Mouse (Mus musculus) midbrain, postnatal 0 days (tissue): ENCODE measurements at regions not wholly inside any gene's neighbourhood (a gene's known extent, or its start where the extent isn't known, plus 50 kb on each side); places are given as distances from the start of the nearest gene placed in this dataset.

Experiments
- ATAC-seq: fragments of 200-750 bp; cut with Nextera tagmentation; 2 replicates; pipeline ENCODE4 v1.8.0; 2017; ENCODE audit warnings: moderate number of reproducible peaks, mild to moderate bottlenecking, moderate TSS enrichment, moderate library complexity; ENCODE audit not compliant: low FRiP score
- DNase-seq: peaks from one replicate; pipeline ENCODE4 v3.0.0-alpha.2; 2015; ENCODE audit warnings: low spot score
- H3K27ac ChIP-seq: fragments of 300-500 bp; sonication (generic); 2 replicates; pipeline ENCODE4 v1.5.1; 2014; ENCODE audit warnings: low read depth, mild to moderate bottlenecking, low read length, mixed read lengths
- H3K27me3 ChIP-seq: fragments of 300-500 bp; sonication (generic); 2 replicates; pipeline ENCODE4 v1.6.1; 2014; ENCODE audit warnings: low read length, control low read depth, mixed read lengths; ENCODE audit not compliant: insufficient read depth
- H3K36me3 ChIP-seq: fragments of 300-500 bp; sonication (generic); 2 replicates; pipeline ENCODE4 v1.6.1; 2014; ENCODE audit warnings: low read length, control low read depth, mixed read lengths; ENCODE audit not compliant: insufficient read depth
- H3K4me1 ChIP-seq: fragments of 300-500 bp; sonication (generic); 2 replicates; pipeline ENCODE4 v1.6.1; 2014; ENCODE audit warnings: mild to moderate bottlenecking, control low read depth, antibody characterized with exemption, low read length, mixed read lengths; ENCODE audit not compliant: insufficient read depth
- H3K4me2 ChIP-seq: fragments of 300-500 bp; sonication (generic); 2 replicates; pipeline ENCODE4 v1.6.1; 2014; ENCODE audit warnings: low read depth, mild to moderate bottlenecking, low read length, mixed read lengths; ENCODE audit not compliant: poor library complexity, severe bottlenecking
- H3K4me3 ChIP-seq: fragments of 300-500 bp; sonication (generic); 2 replicates; pipeline ENCODE4 v1.5.1; 2014; ENCODE audit warnings: low read depth, mild to moderate bottlenecking, low read length, moderate library complexity
- H3K9ac ChIP-seq: fragments of 300-500 bp; sonication (generic); replicated peaks from 2 replicates; pipeline ENCODE4 v1.6.1; 2014; ENCODE audit warnings: mild to moderate bottlenecking, low read length, moderate library complexity, mixed read lengths; ENCODE audit not compliant: poor library complexity, severe bottlenecking
- H3K9me3 ChIP-seq: fragments of 300-500 bp; sonication (generic); 2 replicates; pipeline ENCODE4 v1.6.1; 2016; ENCODE audit warnings: low read length, control low read depth
- CTCF ChIP-seq: IDR thresholded peaks from 2 replicates; pipeline ENCODE4 v1.5.1; 2016; ENCODE audit warnings: antibody characterized with exemption, mild to moderate bottlenecking
- WGBS: fragments of 180-500 bp; shearing (Covaris S2); extraction: QIAGEN DNeasy Blood & Tissue Kit; methylation state at CpG from one replicate; pipeline ENCODE4 v1.1.7; 2014; 5-methylcytosine and 5-hydroxymethylcytosine counted together

DNA sequence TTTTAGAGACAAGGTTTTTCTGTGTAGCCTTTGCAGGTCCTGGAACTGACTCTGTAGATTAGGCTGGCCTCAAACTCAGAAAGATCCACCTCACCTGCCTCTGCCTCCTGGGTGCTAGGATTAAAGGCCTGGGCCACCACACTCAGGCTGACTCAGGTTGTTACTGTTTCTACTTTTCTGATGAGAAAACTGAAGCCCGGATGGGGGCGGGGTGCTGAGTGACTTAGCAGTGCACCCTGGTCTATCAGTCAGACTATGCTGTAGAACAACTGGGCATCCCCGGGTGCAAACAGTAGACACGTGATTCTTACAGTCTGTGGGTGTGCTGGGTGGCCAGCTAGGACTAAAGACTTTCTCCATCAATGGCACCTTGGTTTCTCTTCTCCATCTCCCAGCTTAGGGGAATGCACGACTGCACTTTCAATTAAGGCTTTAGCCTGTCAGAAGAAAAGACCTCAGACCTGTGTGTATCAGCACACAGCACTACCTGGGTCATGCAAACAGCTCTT, 55.1 kb upstream of the Lrp8 start:
- H3K36me3 ChIP-seq = no peaks in the 10 kb centered on the region
- no peak overlapping the region for H3K4me3 ChIP-seq
- TF ChIP-seq CTCF = no peak
- 79% methylated on average over 5 of the region's 5 CpGs for whole genome bisulfite sequencing
- H3K27me3 ChIP-seq = no peaks in the 10 kb centered on the region
- H3K9me3 ChIP-seq = no peaks in the 10 kb centered on the region
- no peak overlapping the region for H3K9ac ChIP-seq
- no peak overlapping the region for H3K27ac ChIP-seq
- ATAC-seq = no peak
- H3K4me2 ChIP-seq = no peak overlapping the region
- no peaks in the 10 kb centered on the region; the same call in 1 of the 2 replicates for H3K4me1 ChIP-seq
- DNase-seq = no peak

DNA sequence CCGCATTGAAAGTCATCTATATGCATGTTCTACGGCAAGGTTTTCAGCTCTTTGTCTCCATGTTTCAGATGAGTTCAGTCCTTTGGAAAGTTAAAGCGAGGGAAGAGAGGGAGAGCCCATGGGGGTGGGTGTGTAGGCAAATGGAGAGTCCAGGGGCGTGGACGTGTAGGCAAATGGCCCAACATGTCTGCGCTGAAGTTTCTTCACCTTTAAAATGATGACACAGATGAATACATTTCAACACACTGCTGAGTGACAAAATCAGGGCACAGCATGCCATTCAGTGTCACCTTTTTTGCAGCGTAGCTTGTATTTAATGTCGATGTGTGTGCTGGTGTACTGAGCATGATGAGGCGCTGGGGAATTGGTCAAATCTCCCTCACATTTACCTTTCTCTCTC, 54.6 kb upstream of the Lrp8 start:
- H3K4me1 ChIP-seq = no peaks in the 10 kb centered on the region; the same call in 1 of the 2 replicates
- H3K4me3 ChIP-seq = no peak overlapping the region
- DNase-seq (no peak), ATAC-seq (no peak)
- no peaks in the 10 kb centered on the region for H3K27me3 ChIP-seq
- H3K36me3 ChIP-seq = no peaks in the 10 kb centered on the region
- H3K9me3 ChIP-seq = no peaks in the 10 kb centered on the region
- WGBS = 90% methylated on average over 9 of the region's 9 CpGs
- no peak for TF ChIP-seq CTCF
- H3K9ac ChIP-seq = no peak overlapping the region
- H3K27ac ChIP-seq = no peak overlapping the region
- H3K4me2 ChIP-seq = no peak overlapping the region

DNA sequence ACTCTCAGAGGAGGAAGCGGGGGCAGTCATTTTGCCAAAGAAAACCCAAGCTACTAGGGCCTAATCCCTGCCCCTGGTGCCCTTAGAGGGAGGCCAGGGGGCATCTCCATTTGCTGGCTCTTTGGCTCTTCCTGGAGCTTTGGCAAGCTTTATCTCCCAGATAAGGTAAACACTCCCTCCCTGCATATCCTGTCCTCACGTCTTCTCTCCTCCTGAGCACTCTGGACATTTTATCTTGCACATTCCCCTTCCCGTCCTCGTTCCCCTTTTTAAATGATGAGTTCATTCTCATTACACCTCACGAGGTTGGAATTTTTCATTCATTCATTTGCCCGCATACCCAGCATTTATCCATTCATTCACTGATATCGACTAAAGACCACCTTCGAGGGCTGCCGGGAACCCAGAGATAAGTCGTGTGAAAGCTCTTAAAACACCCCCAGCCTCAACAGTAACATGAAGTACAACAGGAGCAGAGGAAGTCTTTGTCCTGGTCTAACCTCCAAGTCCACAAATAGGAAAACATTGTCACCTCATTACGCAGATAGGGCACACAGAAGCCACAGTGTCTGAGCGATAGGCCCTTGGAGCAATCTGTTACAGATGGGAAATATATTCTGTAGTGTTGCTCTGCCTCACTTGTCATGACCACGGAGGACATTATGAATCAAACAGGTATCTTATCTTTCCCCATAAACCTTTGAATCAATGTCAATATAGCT, 54.0 kb upstream of the Lrp8 start:
- no peak for ATAC-seq

DNA sequence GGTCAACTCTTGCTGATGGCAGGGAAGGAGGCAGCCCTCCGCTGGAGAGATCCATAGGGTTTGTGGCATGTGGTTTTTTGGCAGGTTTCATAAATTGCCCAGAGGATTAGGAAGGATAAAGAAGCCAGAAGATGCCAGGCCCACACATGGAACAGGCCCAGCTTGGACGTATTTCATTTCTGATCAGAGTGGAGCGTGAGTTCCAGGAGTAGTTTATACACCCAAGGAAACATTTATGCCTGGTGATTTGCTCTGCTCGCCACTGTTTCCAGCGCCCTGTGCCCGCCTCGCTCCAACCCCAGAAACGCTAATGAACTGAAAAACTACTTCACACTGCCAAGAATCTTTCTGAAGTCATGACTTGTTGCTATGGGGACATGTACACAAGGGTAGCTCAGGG, 53.0 kb upstream of the Lrp8 start:
- no peaks in the 10 kb centered on the region; the same call in 1 of the 2 replicates for H3K4me1 ChIP-seq
- peak; percentile 48 for DNase-seq
- H3K9me3 ChIP-seq = no peaks in the 10 kb centered on the region
- 78% methylated on average over 8 of the region's 8 CpGs for WGBS
- no peaks in the 10 kb centered on the region for H3K27me3 ChIP-seq
- no peak overlapping the region for H3K4me3 ChIP-seq
- H3K27ac ChIP-seq = no peak overlapping the region; the same call in 1 of the 2 replicates
- no peaks in the 10 kb centered on the region for H3K36me3 ChIP-seq
- no peak for ATAC-seq
- no peak for TF ChIP-seq CTCF
- no peak overlapping the region for H3K4me2 ChIP-seq
- H3K9ac ChIP-seq = no peak overlapping the region

More for the DNA sequence above, 54.0 kb upstream of the Lrp8 start:
- DNase-seq = no peak
- Histone ChIP-seq H3K9ac (no peak overlapping the region), H3K4me1 (no peaks in the 10 kb centered on the region; the same call in 1 of the 2 replicates), H3K36me3 (no peaks in the 10 kb centered on the region), H3K27ac (no peak overlapping the region), H3K4me3 (no peak overlapping the region), H3K4me2 (no peak overlapping the region), H3K9me3 (no peaks in the 10 kb centered on the region), H3K27me3 (no peaks in the 10 kb centered on the region)
- WGBS = 81% methylated on average over 13 of the region's 13 CpGs
- no peak for TF ChIP-seq CTCF

DNA sequence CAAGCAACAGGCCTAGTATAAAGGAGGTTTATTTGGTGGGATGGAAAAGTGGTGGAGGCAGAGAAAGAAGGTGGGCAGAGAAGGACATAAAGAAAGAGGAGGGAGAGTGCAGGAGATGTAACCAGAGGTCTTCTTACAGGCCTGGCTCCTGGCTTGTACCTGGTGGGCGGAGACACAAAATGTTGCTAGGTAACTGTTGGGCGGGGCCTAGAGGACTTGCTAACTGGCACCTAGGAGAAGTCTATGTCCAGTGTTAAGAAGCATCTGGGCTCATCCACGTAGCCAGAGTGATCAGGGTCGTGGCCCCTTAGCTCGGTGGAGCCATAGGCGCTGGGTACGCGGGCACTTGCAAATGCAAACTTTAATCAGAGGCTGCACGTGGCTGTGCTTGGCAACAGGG, 52.0 kb upstream of the Lrp8 start:
- H3K4me2 ChIP-seq = no peak overlapping the region
- no peak overlapping the region for H3K9ac ChIP-seq
- H3K36me3 ChIP-seq = no peaks in the 10 kb centered on the region
- no peak overlapping the region for H3K4me3 ChIP-seq
- no peaks in the 10 kb centered on the region for H3K27me3 ChIP-seq
- ATAC-seq (no peak), DNase-seq (no peak)
- H3K9me3 ChIP-seq = no peaks in the 10 kb centered on the region
- no peak overlapping the region for H3K27ac ChIP-seq
- TF ChIP-seq CTCF = no peak
- 54% methylated on average over 9 of the region's 9 CpGs for WGBS
- H3K4me1 ChIP-seq = no peaks in the 10 kb centered on the region; the same call in 1 of the 2 replicates
